In genomic region chr11:116729276-116730008, GRCm38 (mm10) we compare ENCODE assay signal across 21 mouse cellular contexts. TPM values are rescaled to one million over a fixed set of nuclear protein-coding genes. Genes with fewer than 3 reads are reported as not detected.
"Had no signal": no experiment of that assay in that cellular context is flagged by ENCODE, and none has a peak within 500 bp of the region (broad histone marks: within the 10 kb centered on the region; RNA-seq: fewer than 3 reads in every experiment).

No protein-coding gene starts in this region.

- H3K4me2 ChIP-seq: intestine, embryonic 15.5 days; limb, embryonic 15.5 days; liver, embryonic 12.5 days; midbrain, embryonic 13.5 days had no signal

- DNase-seq: kidney, adult 18-20 months; kidney, postnatal 10 days; kidney, postnatal 4 days; right cerebral cortex, adult 18-20 months; thymus, postnatal 36 days had no signal

- H3K4me1 ChIP-seq: intestine, embryonic 15.5 days; liver, embryonic 12.5 days had no signal

- H3K27ac ChIP-seq: intestine, embryonic 15.5 days; layer of hippocampus, adult 2 months; limb, embryonic 15.5 days; liver, embryonic 12.5 days; macrophage; midbrain, embryonic 13.5 days had no signal

- H3K4me3 ChIP-seq: intestine, embryonic 15.5 days; layer of hippocampus, adult 2 months; limb, embryonic 15.5 days; liver, embryonic 12.5 days; megakaryocyte, embryonic 14.5 days; midbrain, embryonic 13.5 days had no signal

- H3K9ac ChIP-seq: intestine, embryonic 15.5 days; limb, embryonic 15.5 days; liver, embryonic 12.5 days; midbrain, embryonic 13.5 days had no signal

- H3K27me3 ChIP-seq: intestine, embryonic 15.5 days; limb, embryonic 15.5 days; midbrain, embryonic 13.5 days had no signal

- H3K36me3 ChIP-seq: intestine, embryonic 15.5 days; limb, embryonic 15.5 days; liver, embryonic 12.5 days; midbrain, embryonic 13.5 days had no signal

- ATAC-seq: intestine, embryonic 15.5 days; liver, embryonic 12.5 days; midbrain, embryonic 13.5 days had no signal

- H3K9me3 ChIP-seq: intestine, embryonic 15.5 days; limb, embryonic 15.5 days; liver, embryonic 12.5 days; megakaryocyte, embryonic 14.5 days; midbrain, embryonic 13.5 days had no signal

RNA-seq across cellular contexts. Expression of gene St6galnac1, which starts 45.9 kb away (rescaled TPM):
- total RNA-seq: layer of hippocampus, adult 2 months; layer of hippocampus, postnatal 14 days; left cerebral cortex, adult 18-20 months; left cerebral cortex, postnatal 14 days; midbrain, postnatal 0 days had no signal
- polyA plus RNA-seq: intestine, embryonic 15.5 days; kidney, embryonic 14.5 days; limb, embryonic 11.5 days; limb, embryonic 15.5 days; liver, embryonic 12.5 days; liver, embryonic 16.5 days; macrophage; midbrain, embryonic 13.5 days; midbrain, postnatal 0 days; neural tube, embryonic 14.5 days; thymus, postnatal 0 days had no signal
